Mouse (Mus musculus) midbrain, embryonic 10.5 days (tissue): ENCODE data around the gene Tmem150a. TPM values are rescaled to one million over a fixed set of nuclear protein-coding genes. Genes with fewer than 3 reads are reported as not detected.

Experiments
- DNase-seq: peaks from one replicate; pipeline ENCODE4 v3.0.0-alpha.2; 2017; ENCODE audit warnings: low spot score
- H3K27ac ChIP-seq: fragments of 300-500 bp; sonication (generic); replicated peaks from 2 replicates; pipeline ENCODE4 v1.5.1; 2016; ENCODE audit warnings: mild to moderate bottlenecking
- H3K27me3 ChIP-seq: fragments of 300-500 bp; sonication (generic); 2 replicates; pipeline ENCODE4 v1.6.1; 2016; ENCODE audit warnings: low read depth, mild to moderate bottlenecking; ENCODE audit not compliant: poor library complexity, severe bottlenecking
- H3K36me3 ChIP-seq: fragments of 300-500 bp; sonication (generic); 2 replicates; pipeline ENCODE4 v1.6.1; 2016; ENCODE audit warnings: mild to moderate bottlenecking, moderate library complexity
- H3K4me1 ChIP-seq: fragments of 300-500 bp; sonication (generic); 2 replicates; pipeline ENCODE4 v1.6.1; 2016
- H3K4me3 ChIP-seq: fragments of 300-500 bp; sonication (generic); 2 replicates; pipeline ENCODE4 v1.5.1; 2016; ENCODE audit warnings: mild to moderate bottlenecking, moderate library complexity
- H3K9me3 ChIP-seq: fragments of 300-500 bp; sonication (generic); replicated peaks from 2 replicates; pipeline ENCODE4 v1.6.1; 2016; ENCODE audit warnings: mild to moderate bottlenecking
- WGBS: fragments of 180-500 bp; shearing (Covaris S2); methylation state at CpG from one replicate; pipeline ENCODE4 v1.1.7; 2016; 5-methylcytosine and 5-hydroxymethylcytosine counted together
- polyA plus RNA-seq: library from polyadenylated mRNA; unstranded; fragments of >200 nt; fragmentation: Nextera tagmentation; extraction: Ambion mirVana; gene quantifications from 2 replicates; pipeline ENCODE4 v1.2.1, GENCODE M21; 2016

The Tmem150a gene
- polyA plus RNA-seq, 1 experiment from 2014 or later = 6.7 TPM

- 74% methylated on average over 4 of the region's 4 CpGs for WGBS
- no peaks in the 10 kb centered on the region for H3K36me3 ChIP-seq
These were observed 12.3 kb downstream of the Tmem150a start for GRCm38 (mm10) chr6:72367460-72367974.

GRCm38 (mm10) chr6:72369557-72369956 lies 14.3 kb downstream of the Tmem150a start:
- H3K4me3 ChIP-seq = no peak overlapping the region
- no peaks in the 10 kb centered on the region for H3K36me3 ChIP-seq
- no peaks in the 10 kb centered on the region for H3K27me3 ChIP-seq
- no peaks in the 10 kb centered on the region for H3K9me3 ChIP-seq
- WGBS = 84% methylated on average over 4 of the region's 4 CpGs
- no peak for DNase-seq
- H3K4me1 ChIP-seq = peaks cover 14% of the 10 kb centered on the region
- no peak overlapping the region for H3K27ac ChIP-seq

More at GRCm38 (mm10) chr6:72367460-72367974, 12.3 kb downstream of the Tmem150a start:
- H3K4me3 ChIP-seq = no peak overlapping the region
- peaks cover 20% of the 10 kb centered on the region for H3K4me1 ChIP-seq
- H3K27ac ChIP-seq = no peak overlapping the region
- no peaks in the 10 kb centered on the region for H3K9me3 ChIP-seq
- no peaks in the 10 kb centered on the region for H3K27me3 ChIP-seq
- DNase-seq = no peak

GRCm38 (mm10) chr6:72370091-72370490 lies 14.8 kb downstream of the Tmem150a start:
- H3K27ac ChIP-seq = no peak overlapping the region
- WGBS = 84% methylated on average over 12 of the region's 12 CpGs
- peaks cover 14% of the 10 kb centered on the region for H3K4me1 ChIP-seq
- H3K4me3 ChIP-seq = no peak overlapping the region
- DNase-seq = no peak
- no peaks in the 10 kb centered on the region for H3K27me3 ChIP-seq
- no peaks in the 10 kb centered on the region for H3K36me3 ChIP-seq
- H3K9me3 ChIP-seq = no peaks in the 10 kb centered on the region

- Histone ChIP-seq H3K27ac (no peak overlapping the region), H3K36me3 (no peaks in the 10 kb centered on the region), H3K9me3 (no peaks in the 10 kb centered on the region), H3K4me1 (peaks cover 14% of the 10 kb centered on the region), H3K27me3 (no peaks in the 10 kb centered on the region), H3K4me3 (no peak overlapping the region)
- DNase-seq = no peak
- 46% methylated on average over 5 of the region's 5 CpGs for WGBS
These were observed 15.9 kb downstream of the Tmem150a start for GRCm38 (mm10) chr6:72371147-72371546.

GRCm38 (mm10) chr6:72371571-72371970 lies 16.3 kb downstream of the Tmem150a start:
- Histone ChIP-seq H3K4me1 (peaks cover 14% of the 10 kb centered on the region), H3K4me3 (no peak overlapping the region), H3K36me3 (no peaks in the 10 kb centered on the region), H3K27me3 (no peaks in the 10 kb centered on the region), H3K9me3 (no peaks in the 10 kb centered on the region), H3K27ac (no peak overlapping the region)
- no peak for DNase-seq
- 42% methylated on average over 1 of the region's 1 CpGs for WGBS

GRCm38 (mm10) chr6:72373184-72373583 lies 17.9 kb downstream of the Tmem150a start:
- H3K36me3 ChIP-seq = no peaks in the 10 kb centered on the region
- peaks cover 14% of the 10 kb centered on the region for H3K4me1 ChIP-seq
- no peaks in the 10 kb centered on the region for H3K9me3 ChIP-seq
- peaks cover 2% of the 10 kb centered on the region; the same call in 1 of the 2 replicates for H3K27me3 ChIP-seq
- 90% methylated on average over 4 of the region's 4 CpGs for WGBS
- no peak overlapping the region for H3K27ac ChIP-seq
- no peak for DNase-seq
- no peak overlapping the region for H3K4me3 ChIP-seq

- peaks cover 14% of the 10 kb centered on the region for H3K4me1 ChIP-seq
- H3K4me3 ChIP-seq = no peak overlapping the region
- no peak overlapping the region for H3K27ac ChIP-seq
- DNase-seq = no peak
- WGBS = 80% methylated on average over 7 of the region's 7 CpGs
- H3K36me3 ChIP-seq = no peaks in the 10 kb centered on the region
- no peaks in the 10 kb centered on the region for H3K9me3 ChIP-seq
- H3K27me3 ChIP-seq = peaks cover 12% of the 10 kb centered on the region
These were observed 19.0 kb downstream of the Tmem150a start for GRCm38 (mm10) chr6:72374206-72374605.

- Histone ChIP-seq H3K4me3 (no peak overlapping the region), H3K27ac (no peak overlapping the region), H3K36me3 (no peaks in the 10 kb centered on the region), H3K27me3 (peaks cover 20% of the 10 kb centered on the region), H3K9me3 (no peaks in the 10 kb centered on the region), H3K4me1 (peaks cover 16% of the 10 kb centered on the region)
- DNase-seq = no peak
- 88% methylated on average over 15 of the region's 15 CpGs for WGBS
These were observed 19.7 kb downstream of the Tmem150a start for GRCm38 (mm10) chr6:72374820-72375563.

GRCm38 (mm10) chr6:72378510-72379234 lies 23.4 kb downstream of the Tmem150a start:
- Histone ChIP-seq H3K4me3 (no peak overlapping the region), H3K36me3 (no peaks in the 10 kb centered on the region), H3K27ac (no peak overlapping the region), H3K27me3 (peaks cover 41% of the 10 kb centered on the region), H3K4me1 (peaks cover 8% of the 10 kb centered on the region), H3K9me3 (no peaks in the 10 kb centered on the region)
- no peak for DNase-seq
- 85% methylated on average over 8 of the region's 8 CpGs for WGBS

- WGBS = 47% methylated on average over 7 of the region's 7 CpGs
- Histone ChIP-seq H3K4me1 (peaks cover 8% of the 10 kb centered on the region), H3K36me3 (no peaks in the 10 kb centered on the region), H3K27me3 (peaks cover 41% of the 10 kb centered on the region), H3K27ac (peak overlapping the region; percentile 67; the same call in 1 of the 2 replicates), H3K4me3 (peak overlapping the region; percentile 57), H3K9me3 (no peaks in the 10 kb centered on the region)
- no peak for DNase-seq
These were observed 24.3 kb downstream of the Tmem150a start for GRCm38 (mm10) chr6:72379377-72380130.

GRCm38 (mm10) chr6:72380131-72380770 lies 25.0 kb downstream of the Tmem150a start, which contains the start of gene Vamp5:
Gene Vamp5, minus strand, starts transcription at chr6:72380468.
- no peaks in the 10 kb centered on the region for H3K9me3 ChIP-seq
- H3K4me3 ChIP-seq = peak within 1 kb of the TSS; percentile 57
- H3K27me3 ChIP-seq = peaks cover 41% of the 10 kb centered on the region
- H3K36me3 ChIP-seq = no peaks in the 10 kb centered on the region
- peak within 1 kb of the TSS; percentile 67 for H3K27ac ChIP-seq
- H3K4me1 ChIP-seq = peaks cover 8% of the 10 kb centered on the region
- DNase-seq = peak; percentile 46
- WGBS = 3% methylated on average over 49 of the region's 49 CpGs

GRCm38 (mm10) chr6:72382494-72382893 lies 27.2 kb downstream of the Tmem150a start:
- no peaks in the 10 kb centered on the region for H3K36me3 ChIP-seq
- H3K9me3 ChIP-seq = no peaks in the 10 kb centered on the region
- WGBS = 90% methylated on average over 6 of the region's 6 CpGs
- no peak overlapping the region for H3K4me3 ChIP-seq
- DNase-seq = no peak
- peaks cover 8% of the 10 kb centered on the region for H3K4me1 ChIP-seq
- no peak overlapping the region for H3K27ac ChIP-seq
- H3K27me3 ChIP-seq = peaks cover 41% of the 10 kb centered on the region
